Mouse (Mus musculus): Measurements from ENCODE around the gene Fmr1nb.
"Not testable (repeated sequence)": the region's sequence is repeated elsewhere in the genome, so short reads cannot be mapped to it uniquely, and the experiment has no call there.

The Fmr1nb gene

GRCm38 (mm10) chrX:68761606-68762005 is at the start of gene Fmr1nb:
Gene Fmr1nb (plus strand): TSS chrX:68761839.
- in situ Hi-C loops (cut with MseI, MboI), result no loop called here

DNA sequence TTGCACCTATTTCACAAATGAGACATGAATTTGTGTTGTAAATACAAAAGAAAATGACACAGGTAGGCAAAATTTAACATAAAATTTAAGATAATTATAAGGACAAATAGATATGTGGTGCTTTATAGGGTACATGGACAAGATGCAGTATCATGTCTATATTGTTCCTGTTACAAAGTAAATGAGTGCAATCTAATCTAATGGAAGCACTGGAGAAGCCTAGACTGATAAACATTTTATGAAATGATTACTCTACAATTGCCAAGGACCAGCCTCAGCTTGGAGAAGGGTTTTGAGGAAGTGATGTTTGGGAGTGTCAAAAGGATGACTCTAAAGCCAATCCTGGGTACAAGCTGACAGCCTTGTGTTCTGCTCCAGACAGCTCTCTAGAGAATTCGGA is 24.7 kb upstream of the Fmr1nb start:
- in situ Hi-C loops (cut with MseI, MboI), result no loop called here

DNA sequence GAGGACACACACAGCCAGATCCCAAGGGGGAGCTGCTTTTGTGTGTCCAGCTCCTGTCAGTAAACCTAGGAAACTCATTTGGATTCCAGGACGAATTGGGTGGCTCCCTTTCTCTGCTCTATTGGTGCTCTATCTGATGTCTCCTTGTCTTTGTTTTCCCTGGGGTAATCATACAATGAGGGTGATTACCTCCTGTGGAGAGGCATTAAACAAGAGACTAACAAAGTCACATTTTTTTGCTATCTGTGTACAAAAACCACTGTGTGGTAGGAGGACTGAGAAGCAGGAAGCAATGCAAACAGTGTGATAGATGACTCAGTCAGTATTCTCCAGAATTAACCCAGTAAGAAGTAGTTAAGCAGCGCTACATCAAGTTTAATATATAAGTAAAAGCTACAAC is 21.6 kb upstream of the Fmr1nb start:
- in situ Hi-C loops (cut with MseI, MboI), result no loop called here

GRCm38 (mm10) chrX:68820449-68820848 is 58.8 kb downstream of the Fmr1nb start:
- in situ Hi-C loops (cut with MseI, MboI), result not testable (repeated sequence)

DNA sequence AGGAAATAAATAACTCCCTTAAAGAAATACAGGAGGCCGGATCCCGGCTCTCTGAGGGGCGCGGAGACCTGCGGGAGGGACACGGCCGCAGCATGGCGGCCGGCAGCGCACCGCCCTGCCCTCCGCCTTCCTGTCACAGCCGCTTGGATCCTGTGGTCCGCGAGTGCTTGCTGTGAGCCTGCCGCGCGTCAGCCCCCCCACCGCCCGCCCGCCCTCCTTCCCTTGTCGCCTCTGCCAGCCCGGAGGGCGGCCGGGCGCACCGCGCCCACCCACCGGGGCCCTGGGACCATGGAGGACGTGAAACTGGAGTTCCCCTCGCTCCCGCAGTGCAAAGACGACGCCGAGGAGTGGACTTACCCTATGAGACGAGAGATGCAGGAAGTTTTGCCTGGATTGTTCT is 59.4 kb downstream of the Fmr1nb start, which contains the start of gene Gm14698:
TSS of gene Gm14698 (plus strand) at position 35 of the 400 bp plus-strand sequence.
- in situ Hi-C loops (cut with MseI, MboI), result not testable (repeated sequence)

DNA sequence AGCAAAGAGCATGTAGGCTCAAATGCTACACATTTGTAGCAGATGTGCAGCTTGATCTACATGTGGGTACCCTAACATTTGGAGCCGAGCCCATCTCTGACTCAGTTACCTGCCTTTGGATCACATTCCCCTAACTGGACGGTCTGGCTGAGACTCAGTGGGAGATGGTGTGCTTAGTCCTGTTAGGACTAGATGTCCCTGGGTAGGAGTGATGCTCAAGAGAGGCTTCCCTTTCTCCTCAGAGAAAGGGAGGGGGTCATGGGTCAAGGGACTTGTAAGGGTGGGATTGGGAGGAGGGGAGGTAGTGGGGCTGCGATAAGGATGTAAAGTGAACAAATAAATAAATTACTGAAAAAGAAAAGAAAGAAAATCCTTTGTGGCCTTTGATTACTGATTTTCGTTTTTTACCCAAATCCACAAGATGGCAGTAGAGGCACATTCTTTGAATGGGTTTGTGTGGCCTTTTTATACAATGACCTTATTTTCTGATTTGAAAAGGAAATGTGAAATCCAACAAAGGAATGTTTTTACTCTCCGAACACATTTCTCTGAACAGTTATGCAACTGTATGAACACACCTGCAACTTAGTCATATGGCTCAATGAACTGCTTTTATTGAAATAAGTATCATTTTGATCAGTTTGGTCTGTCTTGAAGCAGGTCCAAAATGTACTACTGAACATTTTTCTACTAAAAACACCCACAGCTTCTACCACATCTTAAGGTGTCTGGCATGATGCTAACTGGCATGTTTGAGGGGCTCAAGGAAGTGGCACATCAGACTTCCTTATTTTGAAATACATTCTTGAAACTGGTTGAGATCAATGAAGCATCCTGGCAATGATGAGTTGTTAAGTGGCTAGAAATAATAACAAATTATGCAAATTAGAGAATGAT is 78.2 kb downstream of the Fmr1nb start:
- in situ Hi-C loops (cut with MseI, MboI), result no loop called here

All from mouse trophoblast stem cell (cell line).